Mouse (Mus musculus) stomach, embryonic 16.5 days (tissue): ENCODE data around the gene Zw10. TPM values are rescaled to one million over a fixed set of nuclear protein-coding genes. Genes with fewer than 3 reads are reported as not detected.

Experiments used
- ATAC-seq: fragments of 200-750 bp; cut with Nextera tagmentation; 2 replicates; pipeline ENCODE4 v1.8.0; 2017; ENCODE audit warnings: moderate number of reproducible peaks, moderate TSS enrichment; ENCODE audit not compliant: insufficient read depth, low FRiP score
- H3K27ac ChIP-seq: fragments of 300-500 bp; sonication (generic); 2 replicates; pipeline ENCODE4 v1.5.1; 2014; ENCODE audit warnings: low read length
- H3K27me3 ChIP-seq: fragments of 300-500 bp; sonication (generic); 2 replicates; pipeline ENCODE4 v1.6.1; 2014; ENCODE audit warnings: low read length, control low read depth, mixed read lengths; ENCODE audit not compliant: control insufficient read depth, insufficient read depth
- H3K36me3 ChIP-seq: fragments of 300-500 bp; sonication (generic); 2 replicates; pipeline ENCODE4 v1.6.1; 2014; ENCODE audit warnings: low read length; ENCODE audit not compliant: control insufficient read depth, insufficient read depth
- H3K4me1 ChIP-seq: fragments of 300-500 bp; sonication (generic); 2 replicates; pipeline ENCODE4 v1.6.1; 2014; ENCODE audit warnings: low read length, control low read depth, mixed read lengths; ENCODE audit not compliant: control insufficient read depth, insufficient read depth
- H3K4me2 ChIP-seq: fragments of 300-500 bp; sonication (generic); 2 replicates; pipeline ENCODE4 v1.6.1; 2014; ENCODE audit warnings: low read depth, low read length, mixed read lengths
- H3K4me3 ChIP-seq: fragments of 300-500 bp; sonication (generic); replicated peaks from 2 replicates; pipeline ENCODE4 v1.5.1; 2014; ENCODE audit warnings: mild to moderate bottlenecking, low read length
- H3K9ac ChIP-seq: fragments of 300-500 bp; sonication (generic); 2 replicates; pipeline ENCODE4 v1.6.1; 2014; ENCODE audit warnings: low read length
- H3K9me3 ChIP-seq: fragments of 300-500 bp; sonication (generic); replicated peaks from 2 replicates; pipeline ENCODE4 v1.6.1; 2016; ENCODE audit warnings: low read length, control low read depth; ENCODE audit not compliant: control insufficient read depth
- WGBS: fragments of 180-500 bp; shearing (Covaris S2); extraction: QIAGEN DNeasy Blood & Tissue Kit; methylation state at CpG from one replicate; pipeline ENCODE4 v1.1.7; 2014; 5-methylcytosine and 5-hydroxymethylcytosine counted together
- polyA plus RNA-seq: library from polyadenylated mRNA; unstranded; fragments of >200 nt; fragmentation: Nextera tagmentation; extraction: Ambion mirVana; gene quantifications from 2 replicates; pipeline ENCODE4 v1.2.1, GENCODE M21; 2015

Gene Zw10
- polyA plus RNA-seq, 1 experiment from 2014 or later: 34.9 TPM

DNA sequence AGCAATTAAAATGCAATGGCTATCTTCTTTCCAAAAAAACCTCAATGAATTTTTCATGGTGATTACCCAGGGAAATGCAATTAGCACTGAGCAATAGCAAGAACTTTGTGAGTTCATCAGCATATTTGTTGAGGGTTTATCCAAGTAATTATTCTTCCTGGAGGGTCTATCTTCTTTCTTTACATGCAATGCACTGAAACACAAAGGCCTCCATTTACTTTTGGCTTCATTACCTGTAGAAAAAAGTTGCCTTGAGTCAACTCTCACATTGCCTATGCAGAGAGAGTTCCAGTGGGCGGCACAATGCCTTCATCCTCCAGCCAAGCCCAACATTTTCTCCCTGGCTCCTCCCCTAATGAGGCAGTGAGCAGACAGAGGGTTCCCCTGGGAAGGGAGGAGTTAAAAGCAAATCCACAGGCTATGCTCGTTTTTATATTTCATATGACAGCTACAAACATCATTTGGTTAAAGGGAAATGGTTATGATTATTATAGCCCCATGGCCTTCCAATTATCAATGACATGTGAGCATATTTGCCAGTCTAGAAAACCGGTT lies 62.9 kb downstream of the Zw10 start:
- Histone ChIP-seq H3K27me3 (no peaks in the 10 kb centered on the region), H3K36me3 (no peaks in the 10 kb centered on the region), H3K9ac (no peak overlapping the region), H3K4me3 (no peak overlapping the region), H3K9me3 (no peaks in the 10 kb centered on the region), H3K27ac (no peak overlapping the region), H3K4me1 (no peaks in the 10 kb centered on the region), H3K4me2 (no peak overlapping the region)
- ATAC-seq: no peak
- WGBS: 37% methylated on average over 3 of the region's 3 CpGs

GRCm38 (mm10) chr9:49119759-49120158 lies 64.3 kb downstream of the Zw10 start:
- no peaks in the 10 kb centered on the region for H3K9me3 ChIP-seq
- no peaks in the 10 kb centered on the region for H3K4me1 ChIP-seq
- H3K4me2 ChIP-seq: no peak overlapping the region
- H3K4me3 ChIP-seq: no peak overlapping the region
- ATAC-seq: no peak
- no peaks in the 10 kb centered on the region for H3K27me3 ChIP-seq
- H3K36me3 ChIP-seq: no peaks in the 10 kb centered on the region
- no peak overlapping the region for H3K27ac ChIP-seq
- WGBS: 80% methylated on average over 4 of the region's 4 CpGs
- no peak overlapping the region for H3K9ac ChIP-seq

DNA sequence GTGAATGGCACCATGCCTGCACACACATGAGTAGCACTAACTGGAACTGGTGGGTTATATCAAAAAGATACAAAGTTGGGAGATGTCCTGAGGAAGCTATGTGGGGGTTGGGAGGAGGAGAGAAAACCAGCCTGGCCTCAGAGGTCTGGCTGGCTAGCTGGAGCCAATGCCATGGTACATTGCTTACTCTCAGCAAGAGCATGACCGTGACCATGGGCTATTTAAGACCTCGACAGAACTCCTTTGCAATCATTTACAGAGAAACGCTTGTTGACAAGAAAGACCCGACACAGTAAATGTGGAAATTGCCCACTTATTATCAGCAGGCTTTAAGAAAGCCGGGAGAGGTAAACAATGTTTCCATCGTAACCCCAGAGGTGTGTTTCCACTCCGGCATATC lies 70.3 kb downstream of the Zw10 start:
- no peaks in the 10 kb centered on the region for H3K9me3 ChIP-seq
- H3K36me3 ChIP-seq: no peaks in the 10 kb centered on the region
- ATAC-seq: no peak
- H3K27me3 ChIP-seq: no peaks in the 10 kb centered on the region
- no peak overlapping the region for H3K4me2 ChIP-seq
- no peaks in the 10 kb centered on the region for H3K4me1 ChIP-seq
- no peak overlapping the region for H3K4me3 ChIP-seq
- no peak overlapping the region for H3K27ac ChIP-seq
- H3K9ac ChIP-seq: no peak overlapping the region
- WGBS: 41% methylated on average over 7 of the region's 7 CpGs

Other genes with a start within 250 kb of the Zw10 start
- gene Zbtb16, start 219.4 kb upstream of the Zw10 start, polyA plus RNA-seq: 5.1 and 5.9 TPM in 2 replicates
- gene Htr3a, start 144.5 kb upstream of the Zw10 start, polyA plus RNA-seq: 1.3 and 1.5 TPM in 2 replicates
- gene Htr3b, start 90.6 kb upstream of the Zw10 start, polyA plus RNA-seq: 0.24 and 0.30 TPM in 2 replicates
- 18.5 and 27.4 TPM in 2 replicates for gene Usp28, start 70.2 kb upstream of the Zw10 start, polyA plus RNA-seq
- 4.5 and 4.8 TPM in 2 replicates for gene Tmprss5, start 25.6 kb downstream of the Zw10 start, polyA plus RNA-seq
- gene Gm4894, start 194.9 kb downstream of the Zw10 start, polyA plus RNA-seq: not detected in 2 replicates